Mouse (Mus musculus) limb, embryonic 14.5 days (tissue): ENCODE measurements around the gene Iqcn. TPM values are rescaled to one million over a fixed set of nuclear protein-coding genes. Genes with fewer than 3 reads are reported as not detected.

Experiments used
- ATAC-seq: fragments of 200-750 bp; cut with Nextera tagmentation; 2 replicates; pipeline ENCODE4 v1.8.0; 2017; ENCODE audit warnings: low read depth, moderate number of reproducible peaks, moderate TSS enrichment; ENCODE audit not compliant: low FRiP score
- DNase-seq: peaks from one replicate; pipeline ENCODE4 v3.0.0-alpha.2; 2015; ENCODE audit warnings: low spot score
- H3K27ac ChIP-seq: fragments of 300-500 bp; sonication (generic); replicated peaks from 2 replicates; pipeline ENCODE4 v1.5.1; 2014; ENCODE audit warnings: low read depth, mild to moderate bottlenecking, low read length, moderate library complexity, mixed read lengths
- H3K27me3 ChIP-seq: fragments of 300-500 bp; sonication (generic); 2 replicates; pipeline ENCODE4 v1.6.1; 2014; ENCODE audit warnings: low read length, mixed read lengths; ENCODE audit not compliant: control insufficient read depth, insufficient read depth
- H3K36me3 ChIP-seq: fragments of 300-500 bp; sonication (generic); 2 replicates; pipeline ENCODE4 v1.6.1; 2014; ENCODE audit warnings: mild to moderate bottlenecking, low read length, moderate library complexity, mixed read lengths; ENCODE audit not compliant: control insufficient read depth, insufficient read depth
- H3K4me1 ChIP-seq: fragments of 300-500 bp; sonication (generic); 2 replicates; pipeline ENCODE4 v1.6.1; 2014; ENCODE audit warnings: antibody characterized with exemption, low read length, mixed read lengths; ENCODE audit not compliant: control insufficient read depth, insufficient read depth
- H3K4me2 ChIP-seq: fragments of 300-500 bp; sonication (generic); replicated peaks from 2 replicates; pipeline ENCODE4 v1.6.1; 2014; ENCODE audit warnings: low read depth, mild to moderate bottlenecking, low read length, moderate library complexity; ENCODE audit not compliant: severe bottlenecking
- H3K4me3 ChIP-seq: fragments of 300-500 bp; sonication (generic); replicated peaks from 2 replicates; pipeline ENCODE4 v1.5.1; 2014; ENCODE audit warnings: low read length
- H3K9ac ChIP-seq: fragments of 300-500 bp; sonication (generic); 2 replicates; pipeline ENCODE4 v1.6.1; 2014; ENCODE audit warnings: mild to moderate bottlenecking, low read depth, low read length, moderate library complexity; ENCODE audit not compliant: severe bottlenecking
- H3K9me3 ChIP-seq: fragments of 300-500 bp; sonication (generic); 2 replicates; pipeline ENCODE4 v1.6.1; 2016; ENCODE audit warnings: low read length; ENCODE audit not compliant: control insufficient read depth
- POLR2A ChIP-seq: fragments of 200-500 bp; IDR thresholded peaks from 2 replicates; pipeline ENCODE4 v1.8.0; 2012; ENCODE audit warnings: inconsistent platforms, mild to moderate bottlenecking, moderate library complexity, borderline replicate concordance; ENCODE audit not compliant: insufficient read depth, insufficient read length; ENCODE audit errors: extremely low read depth
- WGBS: fragments of 180-500 bp; shearing (Covaris S2); extraction: QIAGEN DNeasy Blood & Tissue Kit; methylation state at CpG from one replicate; pipeline ENCODE4 v1.1.7; 2014; 5-methylcytosine and 5-hydroxymethylcytosine counted together
- polyA plus RNA-seq, 2 experiments: library from polyadenylated mRNA; depleted of rRNA in 1 of 2; stranded (reverse) in 1 of 2; unstranded in 1 of 2; fragments of >200 nt; fragmentation: Nextera tagmentation in 1 of 2; extraction: Ambion mirVana in 1 of 2; gene quantifications; 2 replicates each; pipeline versions ENCODE4 v1.2.1 to v1.2.3; 2012 to 2014

Iqcn gene
- polyA plus RNA-seq, 2 experiments = 0.04 to 0.10 TPM

DNA sequence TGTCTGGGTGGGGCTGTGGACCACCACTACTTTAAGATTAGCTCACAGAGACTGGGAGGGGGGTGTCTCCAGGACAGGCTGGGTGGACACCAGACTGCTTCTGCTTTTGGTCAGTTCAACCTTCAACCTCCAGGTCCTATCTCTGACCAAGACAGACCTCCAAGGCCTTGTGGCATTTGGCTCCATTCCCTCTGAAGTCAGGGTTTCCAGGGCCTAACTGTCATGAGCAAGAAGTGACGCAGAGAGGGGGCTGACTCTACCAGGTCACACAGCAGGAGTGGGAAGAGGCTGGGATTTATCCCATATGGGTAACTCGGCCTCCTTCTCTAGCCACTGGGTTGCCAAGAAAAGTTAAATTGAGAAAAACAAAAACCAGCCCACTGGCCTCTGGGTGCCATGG is 45.5 kb upstream of the Iqcn start:
- DNase-seq (no peak), ATAC-seq (no peak)
- no peak overlapping the region for H3K4me2 ChIP-seq
- no peaks in the 10 kb centered on the region for H3K9me3 ChIP-seq
- H3K9ac ChIP-seq = no peak overlapping the region
- TF ChIP-seq POLR2A = no peak
- peaks cover 9% of the 10 kb centered on the region for H3K4me1 ChIP-seq
- no peak overlapping the region for H3K4me3 ChIP-seq
- 84% methylated on average over 2 of the region's 2 CpGs for WGBS
- peaks cover 35% of the 10 kb centered on the region for H3K36me3 ChIP-seq
- H3K27ac ChIP-seq = no peak overlapping the region
- no peaks in the 10 kb centered on the region for H3K27me3 ChIP-seq

DNA sequence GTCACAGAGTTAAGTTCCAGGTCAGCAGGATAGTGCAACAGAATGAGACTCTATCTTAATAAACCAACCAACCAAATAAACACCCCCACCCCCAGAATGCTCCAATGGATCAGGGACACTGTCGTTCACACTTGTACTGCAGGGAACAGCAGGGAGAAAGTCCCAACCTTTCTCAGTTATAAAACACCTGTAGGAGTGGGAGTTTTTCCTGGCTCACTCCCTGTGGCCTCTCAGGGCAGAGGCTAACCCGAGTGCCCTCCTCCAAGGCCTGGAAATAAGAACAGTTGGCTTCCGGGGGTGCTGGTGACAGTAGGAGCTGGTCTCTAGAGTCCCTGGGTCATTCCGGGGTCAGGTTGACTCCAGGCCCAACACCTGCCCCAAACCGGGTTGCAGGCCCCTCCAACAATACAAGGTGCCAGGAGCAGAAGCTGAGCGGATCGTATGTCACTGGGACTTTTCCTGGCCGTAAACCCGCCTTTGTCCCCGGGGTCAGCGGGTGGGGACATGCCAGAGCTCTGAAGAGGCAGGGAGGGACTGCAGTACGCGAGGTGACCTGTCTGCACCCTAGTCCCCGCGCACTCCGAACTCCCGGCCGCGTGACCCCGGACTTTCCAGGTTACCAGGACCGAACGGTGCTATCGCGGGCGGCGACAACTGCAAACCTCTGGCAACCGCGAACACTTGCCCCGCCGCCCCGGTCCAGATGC is 44.2 kb upstream of the Iqcn start:
- under 1% methylated on average over 24 of the region's 31 CpGs for WGBS
- peak overlapping the region; percentile 83 for H3K9ac ChIP-seq
- H3K4me1 ChIP-seq = peaks cover 9% of the 10 kb centered on the region
- no peak for DNase-seq
- peak overlapping the region; percentile 95 for H3K4me2 ChIP-seq
- ATAC-seq = peak; percentile 45
- peaks cover 25% of the 10 kb centered on the region for H3K36me3 ChIP-seq
- H3K27ac ChIP-seq = peak overlapping the region; percentile 70
- TF ChIP-seq POLR2A = no peak
- peak overlapping the region; percentile 80 for H3K4me3 ChIP-seq
- no peaks in the 10 kb centered on the region for H3K27me3 ChIP-seq
- no peaks in the 10 kb centered on the region for H3K9me3 ChIP-seq

DNA sequence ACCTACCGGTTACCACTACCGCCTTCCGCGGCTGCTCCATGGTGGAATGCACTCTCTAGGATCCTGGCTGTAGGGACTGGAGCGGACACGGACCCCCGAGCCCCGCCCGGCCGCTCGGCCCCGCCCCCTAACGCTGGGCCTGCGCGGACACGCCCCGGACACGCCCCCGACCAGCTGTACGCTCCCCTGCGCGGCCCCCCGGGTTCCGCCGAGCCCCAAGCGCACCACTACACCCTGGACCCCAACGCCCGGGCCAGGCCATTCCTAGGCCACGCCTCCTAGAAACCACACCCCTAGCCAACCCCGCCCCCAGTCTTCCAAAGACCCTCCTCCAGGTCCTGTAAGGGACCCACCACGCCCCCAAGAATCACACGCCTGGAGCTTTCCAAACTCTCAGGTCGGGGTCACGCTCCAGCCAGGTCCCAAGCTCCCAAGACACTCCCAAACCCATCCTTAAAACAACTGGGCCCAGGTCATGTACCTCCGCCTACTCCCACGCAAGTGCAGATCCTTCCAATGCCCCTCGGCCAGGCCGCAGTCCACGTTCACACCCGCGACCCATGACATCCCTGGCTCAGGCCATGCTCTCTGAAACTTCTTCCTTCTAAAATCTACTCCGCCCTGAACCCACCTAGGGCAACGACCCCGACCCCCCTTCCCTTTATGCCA is 43.5 kb upstream of the Iqcn start:
- DNase-seq (peak; percentile 95), ATAC-seq (peak; percentile 96)
- H3K4me1 ChIP-seq = peaks cover 9% of the 10 kb centered on the region
- WGBS = under 1% methylated on average over 43 of the region's 44 CpGs
- no peaks in the 10 kb centered on the region for H3K27me3 ChIP-seq
- peak overlapping the region; percentile 95 for H3K4me2 ChIP-seq
- peaks cover 19% of the 10 kb centered on the region for H3K36me3 ChIP-seq
- H3K9ac ChIP-seq = peak overlapping the region; percentile 83
- peak; percentile 75; the same call in 1 of the 2 replicates for TF ChIP-seq POLR2A
- no peaks in the 10 kb centered on the region for H3K9me3 ChIP-seq
- H3K27ac ChIP-seq = peak overlapping the region; percentile 70
- peak overlapping the region; percentile 80 for H3K4me3 ChIP-seq

DNA sequence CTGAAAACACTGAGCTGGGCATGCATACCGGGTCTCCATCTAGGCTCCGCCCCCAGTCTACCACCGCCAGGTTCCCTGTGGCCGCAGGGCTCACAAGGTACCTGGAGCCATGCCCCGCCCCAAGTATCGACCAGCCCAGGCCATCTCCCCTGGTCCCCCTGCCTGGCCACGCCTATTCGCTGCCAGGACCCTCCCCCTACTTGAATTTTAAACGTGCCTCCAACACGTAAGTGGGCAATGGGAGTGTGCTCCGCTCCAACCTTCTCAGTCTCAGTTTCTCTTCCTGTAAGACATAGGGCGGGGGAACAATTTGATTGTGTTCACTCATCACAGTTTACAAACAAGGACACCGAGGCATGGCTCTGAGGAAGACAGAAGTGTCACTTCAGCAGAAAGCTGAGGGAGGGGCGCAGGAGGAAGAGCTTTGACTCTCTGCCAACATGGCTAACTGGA is 43.0 kb upstream of the Iqcn start, which contains the start of gene Pgpep1:
Gene Pgpep1 (minus strand): TSS at position 116 of the 453 bp plus-strand sequence.
- peak; percentile 32; the same call in 1 of the 2 replicates for ATAC-seq
- 4% methylated on average over 14 of the region's 14 CpGs for WGBS

DNA sequence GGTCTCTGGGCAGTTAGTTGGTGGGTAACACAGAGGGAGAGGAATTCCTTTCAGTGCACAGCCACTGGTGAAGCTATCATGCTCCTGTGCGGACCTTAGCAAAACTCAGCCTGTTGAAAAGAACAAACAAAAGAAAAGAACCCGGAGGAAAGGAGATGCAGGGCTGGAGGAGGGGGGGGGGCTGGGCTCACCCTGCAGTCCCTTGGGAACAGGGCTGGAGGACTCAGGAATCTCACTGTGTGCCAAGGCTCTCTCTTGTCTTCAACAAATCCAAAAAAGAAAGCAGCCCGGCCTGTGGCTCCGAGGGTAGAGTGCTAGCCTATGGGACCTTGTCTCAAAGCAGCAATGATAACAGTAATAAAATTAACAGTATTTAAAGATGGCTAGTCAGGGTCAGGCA is 39.6 kb upstream of the Iqcn start:
- Histone ChIP-seq H3K36me3 (no peaks in the 10 kb centered on the region), H3K27ac (no peak overlapping the region), H3K4me2 (no peak overlapping the region), H3K4me3 (no peak overlapping the region), H3K9ac (no peak overlapping the region), H3K4me1 (peaks cover 5% of the 10 kb centered on the region), H3K9me3 (no peaks in the 10 kb centered on the region), H3K27me3 (no peaks in the 10 kb centered on the region)
- ATAC-seq (no peak), DNase-seq (no peak)
- TF ChIP-seq POLR2A = no peak
- WGBS = 70% methylated on average over 4 of the region's 4 CpGs

More for the DNA sequence above, 43.0 kb upstream of the Iqcn start, which contains the start of gene Pgpep1:
- Histone ChIP-seq H3K9ac (peak within 1 kb of the TSS; percentile 83), H3K4me2 (peak within 1 kb of the TSS; percentile 95), H3K36me3 (peaks cover 15% of the 10 kb centered on the region), H3K4me3 (peak within 1 kb of the TSS; percentile 80), H3K27ac (peak within 1 kb of the TSS; percentile 70), H3K4me1 (peaks cover 9% of the 10 kb centered on the region), H3K27me3 (no peaks in the 10 kb centered on the region), H3K9me3 (no peaks in the 10 kb centered on the region)
- TF ChIP-seq POLR2A = no peak
- peak; percentile 45 for DNase-seq
